Mouse (Mus musculus) CH12.LX (cell line): Measurements from ENCODE around the gene Arhgef3. TPM values are rescaled to one million over a fixed set of nuclear protein-coding genes. Genes with fewer than 3 reads are reported as not detected.

ENCODE experiments used
- DNase-seq: peaks from one replicate; pipeline ENCODE4 v3.0.0-alpha.2; 2013; ENCODE audit errors: extremely low read depth
- H3K27ac ChIP-seq: 2 replicates; pipeline ENCODE4 v1.5.1; 2012; ENCODE audit warnings: low read depth, mild to moderate bottlenecking, control low read depth, moderate library complexity; ENCODE audit not compliant: insufficient read depth
- H3K27me3 ChIP-seq: replicated peaks from 2 replicates; pipeline ENCODE3; 2012; ENCODE audit warnings: inconsistent platforms
- H3K36me3 ChIP-seq, 2 experiments: replicated peaks in 1 of 2; 2 replicates each; pipeline versions ENCODE3 to v1.6.1; 2012; ENCODE audit warnings: inconsistent platforms in 1 of 2, low read length in 1 of 2, mild to moderate bottlenecking in 1 of 2, mixed read lengths in 1 of 2, moderate library complexity in 1 of 2; ENCODE audit not compliant: control insufficient read depth in 1 of 2, insufficient read depth in 1 of 2
- H3K4me1 ChIP-seq, 2 experiments: 2 replicates each; pipeline ENCODE4 v1.6.1; 2012; ENCODE audit warnings: inconsistent platforms in 1 of 2, moderate library complexity in 1 of 2; ENCODE audit not compliant: insufficient read depth in 2 of 2, control insufficient read depth in 1 of 2
- H3K4me2 ChIP-seq: 2 replicates; pipeline ENCODE4 v1.6.1; 2012; ENCODE audit warnings: low read depth, mild to moderate bottlenecking, control low read depth; ENCODE audit not compliant: poor library complexity, insufficient read depth, severe bottlenecking
- H3K4me3 ChIP-seq, 3 experiments: fragments of 150-350 bp in 1 of 3; sonication (generic) in 1 of 3; replicated peaks in 1 of 3; 2 replicates each; pipeline versions ENCODE3 to v1.5.1; 2011 to 2012; ENCODE audit warnings: low read depth in 2 of 3, low read length in 2 of 3, mild to moderate bottlenecking in 2 of 3, moderate library complexity in 2 of 3, control low read depth in 1 of 3, improper control_type of control experiment in 1 of 3, inconsistent platforms in 1 of 3, mixed read lengths in 1 of 3; ENCODE audit not compliant: poor library complexity in 1 of 3
- H3K79me2 ChIP-seq: replicated peaks from 2 replicates; pipeline ENCODE4 v1.6.1; 2012; ENCODE audit warnings: mild to moderate bottlenecking, moderate library complexity; ENCODE audit not compliant: control insufficient read depth, poor library complexity, insufficient read depth, severe bottlenecking; ENCODE audit errors: extremely low read depth
- H3K9ac ChIP-seq: 2 replicates; pipeline ENCODE4 v1.6.1; 2012; ENCODE audit warnings: low read depth, mild to moderate bottlenecking, control low read depth, moderate library complexity; ENCODE audit not compliant: insufficient read depth
- H3K9me3 ChIP-seq: replicated peaks from 2 replicates; pipeline ENCODE3; 2012; ENCODE audit warnings: low read length, inconsistent platforms, mixed read lengths
- E2F4 ChIP-seq: IDR thresholded peaks from 2 replicates; pipeline ENCODE4 v1.6.1; 2011; ENCODE audit warnings: low read depth, low read length, improper control_type of control experiment; ENCODE audit not compliant: insufficient replicate concordance
- ELF1 ChIP-seq: IDR thresholded peaks from 2 replicates; pipeline ENCODE4 v1.6.1; 2014; ENCODE audit warnings: low read depth, mild to moderate bottlenecking, inconsistent platforms, low read length, improper control_type of control experiment
- ETS1 ChIP-seq: conservative IDR thresholded peaks from 2 replicates; pipeline ENCODE4 v1.6.1; 2012; ENCODE audit warnings: low read depth, mild to moderate bottlenecking, inconsistent platforms, low read length, improper control_type of control experiment, moderate library complexity
- GABPA ChIP-seq: IDR thresholded peaks from 2 replicates; pipeline ENCODE4 v1.6.1; 2012; ENCODE audit warnings: low read depth, low read length, improper control_type of control experiment, inconsistent platforms; ENCODE audit not compliant: insufficient replicate concordance
- JUND ChIP-seq: conservative IDR thresholded peaks from 2 replicates; pipeline ENCODE4 v1.6.1; 2011; ENCODE audit warnings: low read depth, low read length, improper control_type of control experiment
- KAT2A ChIP-seq: IDR thresholded peaks from 2 replicates; pipeline ENCODE4 v1.6.1; 2012; ENCODE audit warnings: low read length, improper control_type of control experiment, inconsistent platforms; ENCODE audit not compliant: insufficient replicate concordance
- MAZ ChIP-seq: IDR thresholded peaks from 2 replicates; pipeline ENCODE4 v1.6.1; 2012; ENCODE audit warnings: low read depth, mild to moderate bottlenecking, inconsistent platforms, low read length, improper control_type of control experiment, moderate library complexity
- MXI1 ChIP-seq: IDR thresholded peaks from 2 replicates; pipeline ENCODE4 v1.6.1; 2011; ENCODE audit warnings: mild to moderate bottlenecking, low read depth, low read length, improper control_type of control experiment
- MYC ChIP-seq: IDR thresholded peaks from 2 replicates; pipeline ENCODE4 v1.6.1; 2011; ENCODE audit warnings: low read depth, mild to moderate bottlenecking, improper control_type of control experiment, low read length
- NRF1 ChIP-seq: IDR thresholded peaks from 2 replicates; pipeline ENCODE4 v1.6.1; 2014; ENCODE audit warnings: low read depth, mild to moderate bottlenecking, inconsistent platforms, low read length, improper control_type of control experiment, moderate library complexity
- PAX5 ChIP-seq: IDR thresholded peaks from 2 replicates; pipeline ENCODE4 v1.6.1; 2012; ENCODE audit warnings: low read length, inconsistent platforms, mixed read lengths
- POLR2A ChIP-seq: IDR thresholded peaks from 2 replicates; pipeline ENCODE4 v1.6.1; 2011; ENCODE audit warnings: low read depth, mild to moderate bottlenecking, improper control_type of control experiment, low read length
- POLR2AphosphoS2 ChIP-seq: IDR thresholded peaks from 2 replicates; pipeline ENCODE4 v1.6.1; 2011; ENCODE audit warnings: low read depth, low read length, improper control_type of control experiment
- RCOR1 ChIP-seq: conservative IDR thresholded peaks from 2 replicates; pipeline ENCODE4 v1.6.1; 2012; ENCODE audit warnings: low read depth, mild to moderate bottlenecking, inconsistent platforms, low read length, improper control_type of control experiment
- SMC3 ChIP-seq: IDR thresholded peaks from 2 replicates; pipeline ENCODE4 v1.6.1; 2011; ENCODE audit warnings: low read depth, low read length, improper control_type of control experiment
- TCF12 ChIP-seq: IDR thresholded peaks from 2 replicates; pipeline ENCODE4 v1.6.1; 2014; ENCODE audit warnings: low read depth, mild to moderate bottlenecking, inconsistent platforms, low read length, improper control_type of control experiment
- USF1 ChIP-seq: IDR thresholded peaks from 2 replicates; pipeline ENCODE4 v1.6.1; 2014; ENCODE audit warnings: low read depth, mild to moderate bottlenecking, inconsistent platforms, low read length, improper control_type of control experiment
- USF2 ChIP-seq: conservative IDR thresholded peaks from 2 replicates; pipeline ENCODE4 v1.6.1; 2011; ENCODE audit warnings: low read depth, low read length, improper control_type of control experiment
- ZC3H11A ChIP-seq: IDR thresholded peaks from 2 replicates; pipeline ENCODE4 v1.6.1; 2012; ENCODE audit warnings: low read depth, mild to moderate bottlenecking, inconsistent platforms, low read length, improper control_type of control experiment
- ZKSCAN1 ChIP-seq: IDR thresholded peaks from 2 replicates; pipeline ENCODE4 v1.6.1; 2012; ENCODE audit warnings: low read depth, inconsistent platforms, low read length, improper control_type of control experiment, borderline replicate concordance
- ZMIZ1 ChIP-seq: IDR thresholded peaks from 2 replicates; pipeline ENCODE4 v1.6.1; 2012; ENCODE audit warnings: low read depth, mild to moderate bottlenecking, inconsistent platforms, low read length, improper control_type of control experiment
- ZNF384 ChIP-seq: IDR thresholded peaks from 2 replicates; pipeline ENCODE4 v1.6.1; 2012; ENCODE audit warnings: low read depth, low read length, improper control_type of control experiment, inconsistent platforms
- dilution Hi-C: fragments of 300-500 bp; cut with MboI; formaldehyde crosslinking; loops from 2 replicates; pipeline ENCODE4 v1.14.3; 2020; ENCODE audit warnings: low sequenced_read_pairs; ENCODE audit not compliant: extremely low pct_unique_long_range_greater_than_20kb, extremely low pct_ligation_motif_present
- in situ Hi-C: fragments of 300-500 bp; cut with MboI; formaldehyde crosslinking; loops from 3 replicates; pipeline ENCODE4 v1.14.3; 2019; ENCODE audit warnings: low sequenced_read_pairs, low pct_ligation_motif_present, low pct_unique_long_range_greater_than_20kb, mixed read lengths
- polyA plus RNA-seq: library from polyadenylated mRNA; unstranded; fragments of >175 nt; gene quantifications from 2 replicates; pipeline ENCODE4 v1.2.1, GENCODE M21; 2012; ENCODE audit warnings: low read depth; ENCODE audit not compliant: insufficient read length
- total RNA-seq, 2 experiments: library from RNA; depleted of rRNA; stranded (reverse); fragments of 300-350 nt in 1 of 2; fragments of >200 nt in 1 of 2; gene quantifications; 2 replicates each; pipeline ENCODE4 v1.2.3; 2012 to 2014

Arhgef3 gene
- total and polyA plus RNA-seq, 3 experiments: 0.51 to 0.64 (median 0.62) TPM

GRCm38 (mm10) chr14:27139968-27140367 lies 25.3 kb downstream of the Arhgef3 start:
- Histone ChIP-seq H3K4me1 (peaks cover 4 to 20% of the 10 kb centered on the region in 2 experiments), H3K9me3 (no peaks in the 10 kb centered on the region), H3K27ac (no peak overlapping the region), H3K27me3 (no peaks in the 10 kb centered on the region), H3K36me3 (no peaks in the 10 kb centered on the region), H3K4me3 (no peak overlapping the region), H3K79me2 (no peaks in the 10 kb centered on the region), H3K9ac (no peak overlapping the region), H3K4me2 (no peak overlapping the region)
- no peak for DNase-seq
- TF ChIP-seq JUND (no peak), POLR2AphosphoS2 (no peak), TCF12 (no peak), POLR2A (no peak), ZC3H11A (no peak), E2F4 (no peak), RCOR1 (no peak), KAT2A (no peak)
- dilution Hi-C loops (no loop called here), in situ Hi-C loops (no loop called here)

- dilution Hi-C loops (no loop called here), in situ Hi-C loops (no loop called here)
- H3K79me2 ChIP-seq: no peaks in the 10 kb centered on the region
- no peak for DNase-seq
- no peaks in the 10 kb centered on the region for H3K27me3 ChIP-seq
- H3K9me3 ChIP-seq: no peaks in the 10 kb centered on the region
- peaks cover 4 to 28% of the 10 kb centered on the region in 2 experiments for H3K4me1 ChIP-seq
- no peak overlapping the region for H3K4me2 ChIP-seq
- no peak overlapping the region for H3K9ac ChIP-seq
- no peak for TF ChIP-seq ETS1
- no peak for TF ChIP-seq MXI1
- TF ChIP-seq MAZ: no peak
- TF ChIP-seq GABPA: no peak
- TF ChIP-seq PAX5: no peak
- TF ChIP-seq MYC: no peak
- no peak for TF ChIP-seq ZKSCAN1
- no peak for TF ChIP-seq TCF12
- no peak for TF ChIP-seq E2F4
- TF ChIP-seq ELF1: no peak
- TF ChIP-seq SMC3: no peak
- TF ChIP-seq USF2: no peak
- no peak for TF ChIP-seq NRF1
- no peak for TF ChIP-seq ZMIZ1
- no peak for TF ChIP-seq ZC3H11A
- no peak for TF ChIP-seq USF1
- TF ChIP-seq POLR2A: no peak
- TF ChIP-seq ZNF384: no peak
- TF ChIP-seq, all 38 proteins: peak for 0
- Histone ChIP-seq H3K4me3 (no peak overlapping the region), H3K36me3 (no peaks in the 10 kb centered on the region), H3K27ac (no peak overlapping the region)
These were observed 26.8 kb downstream of the Arhgef3 start for GRCm38 (mm10) chr14:27141486-27141885.
